ENCODE assay signal across 11 mouse cellular contexts in genomic region chr4:27896396-27896795, GRCm38 (mm10).
"Had no signal": no experiment of that assay in that cellular context is flagged by ENCODE, and none has a peak within 500 bp of the region (broad histone marks: within the 10 kb centered on the region; RNA-seq: fewer than 3 reads in every experiment).

No protein-coding gene starts in this region.

- H3K4me1 ChIP-seq: liver, embryonic 13.5 days had no signal

- DNase-seq: kidney, postnatal 14 days; kidney, postnatal 4 days; liver, embryonic 13.5 days; lung, adult 2 months; lung, postnatal 14 days; lung, postnatal 4 days; midbrain, embryonic 14.5 days; thymus, adult 18-20 months; thymus, postnatal 4 days had no signal

- H3K4me2 ChIP-seq: liver, embryonic 13.5 days; midbrain, embryonic 11.5 days had no signal

- H3K27me3 ChIP-seq: liver, embryonic 13.5 days had no signal

- H3K9ac ChIP-seq: liver, embryonic 13.5 days had no signal

- H3K27ac ChIP-seq: left cerebral cortex, adult 2 months; liver, embryonic 13.5 days had no signal

- H3K4me3 ChIP-seq: left cerebral cortex, adult 2 months; liver, embryonic 13.5 days had no signal

- H3K9me3 ChIP-seq: liver, embryonic 13.5 days had no signal

- H3K36me3 ChIP-seq: liver, embryonic 13.5 days had no signal
